Mouse (Mus musculus) adrenal gland, postnatal 14 days (tissue): ENCODE results near the gene Chmp6. TPM values are rescaled to one million over a fixed set of nuclear protein-coding genes. Genes with fewer than 3 reads are reported as not detected.

Source experiments
- DNase-seq: peaks from one replicate; pipeline ENCODE4 v3.0.0; 2021; ENCODE audit warnings: mixed read lengths
- long read RNA-seq, 2 experiments: library from polyadenylated mRNA; stranded (forward); transcript quantifications; one replicate each; pipeline ENCODE4 v2.0.0; 2021
- total RNA-seq: library from RNA; stranded (reverse); gene quantifications from 2 replicates; pipeline ENCODE4 v1.2.3, GENCODE M21; 2021

Gene Chmp6
- total RNA-seq = 31.0 and 37.3 TPM in 2 replicates
- long read RNA-seq, experiment 1, transcript Chmp6-201 (8 exons, 1,557 nt) = major isoform, 95 of 104 reads
- long read RNA-seq, experiment 1, partial matches to known transcripts = 1 of 104 reads
- long read RNA-seq, experiment 1, other reads (novel, unspliced or antisense) = 8 of 104 reads
- long read RNA-seq, experiment 2, transcript Chmp6-201 (8 exons, 1,557 nt) = major isoform, 43 of 47 reads
- long read RNA-seq, experiment 2, partial matches to known transcripts = 2 of 47 reads
- long read RNA-seq, experiment 2, other reads (novel, unspliced or antisense) = 2 of 47 reads

- DNase-seq = peak; percentile 94
Observed at GRCm38 (mm10) chr11:119913291-119913934, at the start of gene Chmp6. Gene Chmp6 (plus strand): TSS chr11:119913441.

GRCm38 (mm10) chr11:119866837-119867236 is 46.4 kb upstream of the Chmp6 start:
- DNase-seq = no peak

GRCm38 (mm10) chr11:119868138-119868537 is 45.1 kb upstream of the Chmp6 start:
- no peak for DNase-seq

GRCm38 (mm10) chr11:119868556-119868955 is 44.7 kb upstream of the Chmp6 start:
- DNase-seq = no peak

DNA sequence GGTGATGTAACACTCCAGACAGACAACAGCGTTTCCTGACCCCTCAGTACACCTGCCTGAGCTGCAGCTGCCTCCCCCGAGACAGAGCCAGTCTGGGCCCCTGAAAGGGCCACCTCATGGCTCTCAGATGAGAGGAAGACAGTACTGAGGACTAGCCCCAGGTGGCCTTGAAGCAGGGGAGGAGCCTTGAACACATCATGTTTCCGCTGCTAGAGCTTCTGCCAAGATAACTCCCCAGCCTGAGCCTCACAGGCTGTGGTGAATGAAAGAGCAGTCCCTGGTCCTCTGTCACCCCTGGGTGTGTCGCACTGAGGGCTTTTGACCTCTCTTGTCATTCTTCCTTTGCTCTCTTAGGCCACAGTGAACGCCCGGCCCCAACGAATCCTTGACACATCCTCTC is 42.1 kb upstream of the Chmp6 start:
- peak; percentile 63 for DNase-seq

DNA sequence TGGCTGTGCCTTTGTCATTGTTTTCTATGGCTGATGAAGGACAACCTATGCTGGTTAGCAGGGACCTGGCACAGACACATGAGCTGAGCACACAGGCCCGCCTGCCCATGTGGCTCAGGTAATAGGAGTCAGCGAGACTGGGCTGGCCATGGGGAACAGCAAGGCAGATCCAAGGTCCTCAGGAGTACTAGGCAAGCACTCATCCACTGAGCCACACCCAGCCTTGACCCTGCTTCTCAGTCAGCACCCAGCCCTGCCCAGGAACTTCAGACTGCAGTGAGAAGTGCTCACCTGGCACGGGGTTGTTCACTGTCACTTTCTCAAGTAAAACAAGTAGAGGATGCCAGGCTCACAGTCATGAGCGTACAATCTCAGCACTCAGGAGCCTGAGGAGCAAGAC is 39.6 kb upstream of the Chmp6 start:
- DNase-seq = no peak

- DNase-seq = no peak
Observed at GRCm38 (mm10) chr11:119874841-119875240, 38.4 kb upstream of the Chmp6 start.

DNA sequence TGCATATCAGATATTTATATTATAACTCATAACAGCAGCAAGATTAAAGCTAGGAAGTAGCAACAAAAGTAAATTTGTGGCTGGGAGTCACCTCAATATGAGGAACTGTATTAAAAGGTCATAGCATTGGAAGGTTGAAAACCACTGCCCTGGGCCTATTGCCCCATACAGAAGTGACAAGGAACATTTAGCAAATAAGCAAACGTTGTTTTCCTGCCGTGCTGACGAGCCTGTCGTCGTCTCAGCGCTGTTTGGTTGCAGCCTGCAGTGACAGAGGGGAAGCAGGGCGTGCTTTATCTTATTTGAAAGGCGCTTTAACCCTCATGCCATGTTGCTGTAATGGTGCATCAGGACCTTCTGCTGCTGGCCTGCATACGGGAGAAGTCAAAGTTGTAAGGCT is 37.6 kb upstream of the Chmp6 start:
- DNase-seq = no peak

GRCm38 (mm10) chr11:119877124-119877523 is 36.1 kb upstream of the Chmp6 start:
- no peak for DNase-seq

- no peak for DNase-seq
Observed at GRCm38 (mm10) chr11:119879573-119879972, 33.7 kb upstream of the Chmp6 start.

- no peak for DNase-seq
Observed at GRCm38 (mm10) chr11:119883646-119884045, 29.6 kb upstream of the Chmp6 start.

DNA sequence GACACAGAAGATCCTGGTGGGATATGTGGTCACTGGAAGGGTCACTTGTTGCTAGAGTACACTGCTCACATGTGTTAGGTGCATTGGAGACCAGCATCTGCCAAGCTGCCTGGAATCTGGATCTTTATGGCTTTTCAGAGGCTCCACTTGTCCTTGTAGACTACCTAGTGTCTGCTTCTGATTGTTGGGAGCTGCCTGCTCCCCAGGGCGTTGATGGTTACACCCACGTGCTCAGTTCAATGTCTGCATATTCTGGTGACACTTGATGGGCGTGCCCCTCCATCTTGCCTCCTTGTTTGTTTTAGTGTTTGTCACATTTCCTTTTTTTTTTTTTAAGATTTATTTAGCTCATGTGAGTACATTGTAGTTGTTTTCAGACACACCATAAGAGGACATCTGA is 23.3 kb upstream of the Chmp6 start:
- DNase-seq = no peak

DNA sequence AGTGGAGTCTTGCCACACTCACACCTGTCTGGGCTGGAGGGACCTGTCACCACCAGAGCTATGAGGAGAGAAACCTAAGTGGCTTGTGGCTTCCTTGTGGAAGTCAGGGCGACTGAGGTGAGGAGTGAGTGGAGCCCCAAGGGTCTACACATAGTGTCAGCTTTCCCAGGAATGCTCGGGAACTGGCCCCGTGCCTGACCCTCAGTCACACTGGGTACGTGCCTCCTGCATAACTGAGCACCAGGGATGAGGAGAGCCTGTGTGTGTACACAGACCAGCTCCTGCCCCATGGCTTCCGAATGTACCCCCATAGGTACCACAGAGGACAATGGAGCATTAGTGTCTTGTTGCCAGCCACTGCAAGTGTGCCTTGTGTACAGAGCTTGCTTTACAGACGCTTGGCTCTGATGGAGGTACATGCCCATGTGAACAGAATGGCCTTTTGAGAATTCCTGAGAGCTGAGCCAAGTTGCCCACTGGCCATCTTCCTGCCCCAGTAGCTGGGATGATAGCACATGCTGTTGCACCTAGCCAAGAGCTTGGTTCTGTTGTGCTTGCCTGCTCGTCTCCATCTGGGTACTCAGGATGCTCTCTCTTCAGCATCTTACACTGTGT is 21.5 kb upstream of the Chmp6 start:
- DNase-seq = no peak

DNA sequence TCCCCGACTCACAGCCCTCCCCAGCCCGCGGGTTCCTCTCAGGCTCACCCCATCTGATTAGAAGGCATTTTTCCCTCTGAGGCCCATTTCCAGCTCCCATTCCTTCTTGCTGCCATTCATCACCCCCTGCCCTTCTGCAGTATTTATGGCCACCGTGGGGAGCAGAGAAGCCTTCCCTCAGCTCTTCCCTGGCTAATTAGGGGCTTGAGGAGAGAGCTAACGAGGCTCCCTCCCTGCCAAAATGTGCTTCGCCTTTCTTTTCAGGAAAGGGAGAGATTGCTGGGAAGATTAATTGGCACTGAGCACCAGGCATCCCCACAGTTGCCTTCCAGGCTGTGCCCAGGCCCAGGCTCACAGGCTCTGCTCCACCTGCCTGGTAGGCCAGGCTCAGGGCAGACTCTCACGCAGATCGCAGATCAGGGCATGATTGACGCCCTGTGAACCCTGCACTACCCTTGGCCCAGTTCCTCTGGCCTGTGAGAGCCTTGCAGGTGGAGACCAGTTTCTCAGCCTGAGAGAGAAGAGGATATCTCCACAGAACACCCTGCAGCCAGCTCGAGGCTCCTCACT is 19.5 kb upstream of the Chmp6 start:
- no peak for DNase-seq

- no peak for DNase-seq
Observed at GRCm38 (mm10) chr11:119894634-119895033, 18.6 kb upstream of the Chmp6 start.

DNA sequence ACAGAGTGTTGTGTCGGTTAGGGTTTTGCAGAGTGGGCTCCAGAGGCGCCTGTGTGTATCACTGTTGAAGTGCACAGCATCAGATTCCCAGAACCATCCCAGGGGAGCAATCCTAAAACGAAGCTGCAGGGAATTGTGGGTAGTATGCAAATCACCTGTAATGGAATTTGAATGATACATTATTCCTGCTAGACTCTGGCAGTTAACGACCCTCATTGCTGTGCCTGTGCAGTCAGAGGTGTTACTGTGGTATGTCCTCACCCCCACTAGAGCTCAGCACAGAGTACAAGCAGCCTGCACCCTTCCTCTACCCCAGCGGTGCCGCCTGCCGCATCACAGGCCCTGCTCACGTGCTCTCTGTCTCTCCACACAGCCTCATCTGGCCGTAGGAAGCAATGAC is 16.2 kb upstream of the Chmp6 start:
- no peak for DNase-seq

DNA sequence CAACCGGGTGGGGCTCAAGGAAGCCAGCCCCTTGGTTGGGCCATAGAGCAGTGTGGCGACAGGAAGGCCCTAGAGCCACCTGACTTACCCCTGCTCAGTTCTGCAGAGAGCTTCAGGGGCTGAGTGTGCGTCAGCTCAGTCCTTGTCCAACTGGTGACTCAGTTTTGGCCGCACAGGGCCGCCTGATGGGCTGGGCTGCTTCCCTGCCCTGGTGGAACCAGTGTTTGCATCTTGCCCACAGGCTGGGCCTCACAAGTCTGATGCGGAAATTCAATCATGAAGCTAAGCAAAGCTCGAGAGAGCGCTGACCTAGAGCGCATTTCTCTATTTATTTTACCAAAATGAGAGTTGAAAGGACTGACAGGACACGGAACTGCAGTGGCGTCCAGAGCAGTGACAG is 14.3 kb upstream of the Chmp6 start:
- DNase-seq = peak; percentile 57

DNA sequence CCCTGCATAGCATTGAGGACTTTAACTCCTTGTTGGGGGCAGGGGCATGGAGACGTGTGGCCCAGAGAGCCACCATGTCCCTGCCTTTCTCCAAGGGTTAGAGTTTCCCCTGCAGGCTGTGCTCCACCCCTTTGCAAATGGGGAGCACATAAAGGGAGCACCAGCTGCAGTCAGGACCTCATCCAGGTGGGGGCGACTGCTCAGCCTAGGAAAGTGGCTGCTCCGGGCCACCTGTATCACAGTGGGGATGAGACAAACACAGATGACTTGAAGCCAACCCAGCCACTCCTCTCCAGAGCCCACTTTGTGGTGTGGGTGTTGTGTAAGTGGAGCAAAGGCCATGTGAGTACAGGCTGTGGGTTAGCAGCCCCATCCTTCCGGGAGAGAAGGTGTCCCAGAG is 12.1 kb upstream of the Chmp6 start:
- DNase-seq = no peak

DNA sequence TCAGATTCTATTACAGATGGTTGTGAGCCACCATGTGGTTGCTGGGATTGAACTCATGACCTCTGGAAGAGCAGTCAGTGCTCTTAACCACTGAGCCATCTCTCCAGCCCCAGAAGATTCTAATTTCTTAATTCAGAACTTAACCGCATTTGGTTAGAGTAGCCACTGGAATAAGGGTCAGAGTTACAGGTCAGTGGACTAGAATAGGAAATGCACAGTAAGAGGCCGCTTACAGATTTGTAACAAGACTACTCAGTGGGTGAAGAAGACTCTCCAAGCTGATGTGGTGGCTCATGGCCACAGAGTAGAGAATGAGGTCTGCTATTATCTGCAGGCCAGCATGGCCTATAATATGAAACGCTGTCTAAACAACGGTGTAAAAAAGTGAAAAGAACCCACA is 10.3 kb upstream of the Chmp6 start:
- no peak for DNase-seq

- peak; percentile 75 for DNase-seq
Observed at GRCm38 (mm10) chr11:119904621-119905286, 8.5 kb upstream of the Chmp6 start.

DNA sequence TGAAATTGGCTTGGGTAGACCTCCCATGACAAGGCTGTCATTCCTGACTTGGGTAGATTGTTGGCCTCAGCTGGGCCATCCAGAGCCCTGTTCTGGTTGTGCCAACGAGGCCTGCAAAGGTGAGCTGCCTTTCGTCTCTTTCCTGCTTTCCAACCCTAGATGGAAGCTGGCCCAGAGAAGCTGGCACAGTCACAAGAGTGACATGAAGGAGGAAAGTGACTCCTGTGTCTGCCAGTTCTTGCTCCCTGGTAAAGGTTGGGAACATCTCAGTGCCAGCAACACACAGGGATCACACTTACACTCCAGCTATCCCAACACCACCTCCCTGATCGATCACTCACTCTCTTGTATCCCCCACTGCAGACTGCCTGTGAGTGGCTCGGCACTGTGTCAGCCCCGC is 7.4 kb upstream of the Chmp6 start:
- DNase-seq = no peak

GRCm38 (mm10) chr11:119907006-119907650 is 6.1 kb upstream of the Chmp6 start:
- no peak for DNase-seq
